Mouse (Mus musculus): ENCODE data around the gene Bnip2. TPM values are rescaled to one million over a fixed set of nuclear protein-coding genes. Genes with fewer than 3 reads are reported as not detected.

Gene Bnip2
- polyA plus RNA-seq (2015; fragmentation: Nextera tagmentation; extraction: Ambion mirVana), result 42.0 and 45.9 TPM in 2 replicates

DNA sequence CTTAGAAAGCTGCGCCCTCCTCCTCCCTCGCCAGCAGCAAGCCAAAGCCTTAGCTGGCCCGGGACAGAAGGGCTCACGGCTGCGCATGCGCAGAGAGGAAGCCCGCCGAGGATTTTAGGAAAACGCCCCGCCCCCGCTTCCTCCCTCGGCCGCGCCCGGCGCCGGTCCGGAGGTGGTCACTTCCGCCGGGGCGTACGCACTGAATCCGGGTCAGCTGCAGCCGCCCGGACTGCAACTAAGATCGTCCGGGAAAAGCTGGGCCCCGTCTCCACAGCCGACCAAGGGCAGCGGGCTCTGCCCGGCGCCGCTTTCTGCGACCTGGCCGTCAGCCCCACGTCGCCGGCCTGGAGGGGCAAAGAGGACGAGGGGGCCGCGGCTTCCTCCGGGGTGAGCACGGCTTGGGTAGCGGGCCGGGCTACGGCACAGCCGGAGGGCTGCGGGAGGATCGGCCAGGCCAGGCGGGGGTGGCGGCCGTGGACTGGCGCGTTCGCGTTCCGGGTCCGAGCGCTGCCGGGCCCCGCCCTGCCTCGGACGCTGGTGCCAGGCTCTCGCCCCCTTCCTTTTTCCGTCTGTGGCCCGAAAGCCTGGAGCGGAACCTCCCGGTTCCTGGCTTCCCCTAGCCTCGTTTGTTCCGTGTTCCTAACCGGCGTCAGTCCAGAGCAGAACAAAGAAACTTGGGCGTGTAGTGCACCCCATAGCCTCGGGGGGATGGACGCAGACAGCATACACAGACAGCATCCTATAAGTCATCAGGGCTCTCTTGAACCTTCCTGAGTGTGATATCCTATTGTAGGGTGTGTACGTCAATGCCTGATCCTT is at the start of gene Bnip2:
Gene Bnip2, plus strand, starts transcription at position 164 of the 819 bp plus-strand sequence.

DNA sequence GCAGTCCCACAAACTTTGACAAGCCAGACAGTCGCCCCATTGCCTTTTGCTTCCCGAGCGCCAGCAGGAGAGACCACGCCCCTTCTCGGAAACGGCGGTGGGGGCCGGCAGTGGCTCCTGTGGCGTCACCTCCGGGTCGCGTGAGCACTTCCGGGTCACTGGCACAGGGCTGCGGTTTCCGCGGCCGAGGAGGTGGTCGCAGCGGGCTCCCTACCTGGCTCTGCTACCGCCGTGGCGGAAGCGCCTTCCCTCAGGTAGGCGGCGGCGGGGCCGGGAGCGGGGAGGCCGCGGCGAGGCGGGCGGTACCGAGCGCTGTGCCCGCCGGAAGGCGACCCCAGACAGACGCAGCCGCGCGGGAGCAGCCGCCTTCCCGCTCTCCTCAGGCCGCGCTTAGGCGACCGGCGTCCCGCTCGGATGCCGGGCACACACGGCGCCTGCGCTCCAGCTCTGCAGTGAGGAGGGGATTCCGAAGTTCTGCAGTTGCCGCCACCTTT is 23.2 kb downstream of the Bnip2 start, which contains the start of gene Gtf2a2:
Gene Gtf2a2, plus strand, starts transcription at position 143 of the 494 bp plus-strand sequence.

DNA sequence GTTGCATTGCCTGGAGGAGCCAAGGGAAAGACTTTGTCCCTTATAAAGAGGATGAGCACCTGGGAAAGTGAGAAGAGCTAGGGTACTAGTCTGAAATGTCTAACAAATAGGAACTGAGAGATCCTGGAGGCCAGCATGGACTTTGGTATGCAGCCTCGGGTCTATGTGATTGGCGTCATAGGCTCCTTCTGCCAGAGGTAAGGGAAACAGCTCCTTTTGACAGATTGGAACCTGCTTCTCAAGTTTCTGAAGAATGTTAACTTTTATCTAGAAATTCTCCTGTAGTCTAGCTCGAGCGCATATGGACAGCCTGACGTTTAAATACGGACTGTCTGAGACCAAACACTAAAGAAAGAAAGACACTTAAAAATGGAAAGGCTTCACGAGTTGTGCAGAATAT is 48.7 kb downstream of the Bnip2 start, which contains the start of gene Gcnt3:
Gene Gcnt3, minus strand, starts transcription at position 101 of the 400 bp plus-strand sequence.

Other genes starting within 250 kb of the Bnip2 start
- gene Foxb1, start 228.5 kb upstream of the Bnip2 start, polyA plus RNA-seq (2015; fragmentation: Nextera tagmentation; extraction: Ambion mirVana), result 5.2 and 5.3 TPM in 2 replicates
- gene Gtf2a2, start 23.1 kb downstream of the Bnip2 start, polyA plus RNA-seq (2015; fragmentation: Nextera tagmentation; extraction: Ambion mirVana), result 243 and 244 TPM in 2 replicates
- gene Gcnt3, start 48.6 kb downstream of the Bnip2 start, polyA plus RNA-seq (2015; fragmentation: Nextera tagmentation; extraction: Ambion mirVana), result not detected in 2 replicates
- 15.4 and 16.6 TPM in 2 replicates for gene Fam81a, start 153.1 kb downstream of the Bnip2 start, polyA plus RNA-seq (2015; fragmentation: Nextera tagmentation; extraction: Ambion mirVana)
- 3.5 and 4.0 TPM in 2 replicates for gene Myo1e, start 217.9 kb downstream of the Bnip2 start, polyA plus RNA-seq (2015; fragmentation: Nextera tagmentation; extraction: Ambion mirVana)